Mouse (Mus musculus) testis, adult 2 months (tissue): ENCODE results near the gene Ccdc177.

ENCODE experiments used
- CTCF ChIP-seq: fragments of 200-500 bp; IDR thresholded peaks from 2 replicates; pipeline ENCODE4 v1.5.1; 2012; ENCODE audit warnings: low read depth, mild to moderate bottlenecking, inconsistent platforms, low read length, moderate library complexity; ENCODE audit not compliant: control insufficient read depth, insufficient read depth, insufficient replicate concordance
- POLR2A ChIP-seq: fragments of 200-500 bp; IDR thresholded peaks from 2 replicates; pipeline ENCODE4 v1.6.1; 2012; ENCODE audit warnings: low read depth, mild to moderate bottlenecking, inconsistent platforms, low read length, moderate library complexity; ENCODE audit not compliant: control insufficient read depth

DNA sequence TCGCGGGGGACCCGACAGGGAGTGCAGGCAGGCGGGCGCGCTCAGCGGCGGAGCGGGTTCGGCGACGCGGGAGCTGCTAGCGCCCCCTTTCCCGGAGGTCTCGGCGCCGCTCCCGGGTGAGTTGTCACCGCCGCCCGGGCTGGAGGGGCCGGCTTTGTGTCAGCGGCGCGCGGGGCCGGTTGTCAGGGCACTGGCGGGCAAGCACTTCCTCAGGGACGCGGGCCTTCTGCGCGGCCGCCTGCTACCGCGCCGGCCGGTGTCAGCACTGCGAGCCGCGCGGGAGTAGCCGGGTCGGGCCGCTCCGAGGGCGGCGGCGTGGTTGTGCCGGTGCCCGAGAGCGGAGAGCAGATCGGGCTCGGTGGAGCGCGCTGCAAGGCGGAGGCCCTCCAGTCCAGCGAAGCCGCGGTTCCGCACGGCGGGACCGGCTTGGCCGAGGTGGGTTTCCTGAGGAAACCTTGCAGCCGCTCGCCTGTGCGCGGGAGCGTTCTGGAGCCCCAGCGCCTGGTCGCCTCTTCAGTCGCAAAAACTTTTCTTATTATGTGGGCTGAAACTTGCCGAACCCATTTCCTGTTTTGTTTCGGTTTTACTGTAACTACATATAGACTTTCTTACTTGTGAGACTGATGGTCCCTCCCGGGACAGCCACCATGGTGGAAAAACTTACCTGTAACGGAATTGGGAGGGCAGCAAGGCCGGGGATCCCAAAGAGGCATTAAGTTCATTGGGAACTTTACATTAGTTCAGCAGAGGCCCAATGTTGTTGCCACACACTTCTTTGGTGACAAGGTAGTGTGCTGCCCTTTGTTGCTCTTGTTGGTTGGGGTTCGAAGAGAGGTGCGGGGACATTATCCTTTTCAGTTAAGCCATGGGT, 30.4 kb upstream of the Ccdc177 start:
- no peak for TF ChIP-seq CTCF
- TF ChIP-seq POLR2A: no peak
